Mouse (Mus musculus) C2C12 (cell line): ENCODE results near the gene Slc10a6. TPM values are rescaled to one million over a fixed set of nuclear protein-coding genes. Genes with fewer than 3 reads are reported as not detected.

ENCODE experiments used
- H3K27me3 ChIP-seq: one replicate; pipeline ENCODE4 v1.6.1; 2011; ENCODE audit not compliant: control insufficient read depth, insufficient read depth, insufficient read length
- H3K36me3 ChIP-seq: one replicate; pipeline ENCODE4 v1.6.1; 2011; ENCODE audit not compliant: control insufficient read depth, insufficient read depth
- H3K4me3 ChIP-seq: one replicate; pipeline ENCODE4 v1.5.1; 2011; ENCODE audit warnings: mild to moderate bottlenecking, control low read depth; ENCODE audit not compliant: poor library complexity, insufficient read depth, severe bottlenecking
- H3K79me2 ChIP-seq: one replicate; pipeline ENCODE4 v1.6.1; 2011; ENCODE audit not compliant: control insufficient read depth, insufficient read depth
- H3K79me3 ChIP-seq: one replicate; pipeline ENCODE4 v1.6.1; 2011; ENCODE audit warnings: low read depth, control low read depth
- H3ac ChIP-seq: one replicate; pipeline ENCODE3; 2011; ENCODE audit warnings: low read depth; ENCODE audit not compliant: control insufficient read depth, insufficient read length
- CEBPB ChIP-seq: IDR thresholded peaks from one replicate; pipeline ENCODE4 v1.6.1; 2011; ENCODE audit warnings: low read depth, mild to moderate bottlenecking, control low read depth, moderate library complexity
- CTCF ChIP-seq: IDR thresholded peaks from one replicate; pipeline ENCODE4 v1.5.1; 2011; ENCODE audit not compliant: control insufficient read depth, insufficient read depth, insufficient read length
- FOSL1 ChIP-seq: IDR thresholded peaks from one replicate; pipeline ENCODE4 v1.8.0; 2011; ENCODE audit warnings: mild to moderate bottlenecking, low read length; ENCODE audit not compliant: poor library complexity, insufficient read depth, severe bottlenecking
- MAX ChIP-seq: IDR thresholded peaks from one replicate; pipeline ENCODE4 v1.6.1; 2011; ENCODE audit warnings: mild to moderate bottlenecking, control low read depth
- MYOD1 ChIP-seq: IDR thresholded peaks from one replicate; pipeline ENCODE4 v1.6.1; 2011; ENCODE audit warnings: low read depth; ENCODE audit not compliant: control insufficient read depth, insufficient read length
- MYOG ChIP-seq: IDR thresholded peaks from one replicate; pipeline ENCODE4 v1.6.1; 2011; ENCODE audit not compliant: control insufficient read depth, insufficient read length; ENCODE audit errors: extremely low read depth
- USF1 ChIP-seq: IDR thresholded peaks from one replicate; pipeline ENCODE4 v1.6.1; 2011; ENCODE audit warnings: low read depth, mild to moderate bottlenecking, control low read depth, moderate library complexity
- polyA plus RNA-seq: library from polyadenylated mRNA; unstranded; fragments of >200 nt; fragmentation: generic; extraction: Trizol; gene quantifications from one replicate; pipeline ENCODE4 v1.2.1, GENCODE M21; 2012; ENCODE audit warnings: missing spikeins

The Slc10a6 gene
- polyA plus RNA-seq, 1 experiment: 0.02 TPM

DNA sequence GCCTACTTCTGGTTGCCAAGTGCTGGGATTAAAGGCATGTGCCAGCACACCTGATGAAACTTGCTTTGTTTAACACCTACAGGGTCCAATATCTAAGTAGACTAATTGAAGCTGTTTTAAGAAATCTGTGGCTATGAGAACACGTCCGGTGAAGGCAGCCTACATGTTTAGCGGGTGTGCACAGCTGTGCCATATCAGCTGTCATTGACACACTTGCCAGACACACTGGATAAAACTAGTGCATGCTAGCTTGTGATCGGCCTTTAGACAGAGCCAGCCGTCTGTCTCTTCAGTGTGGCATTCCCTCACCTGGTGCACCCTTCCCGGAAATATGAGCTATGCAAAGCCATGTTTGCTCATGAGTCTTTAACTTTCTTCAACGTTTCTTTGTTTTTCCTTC lies 37.4 kb downstream of the Slc10a6 start:
- TF ChIP-seq CEBPB (no peak), MYOG (no peak), CTCF (no peak), MYOD1 (no peak), FOSL1 (no peak)
- Histone ChIP-seq H3K36me3 (no peaks in the 10 kb centered on the region), H3K79me2 (no peaks in the 10 kb centered on the region)

GRCm38 (mm10) chr5:103587219-103587618 lies 42.0 kb downstream of the Slc10a6 start:
- no peak overlapping the region for H3ac ChIP-seq
- H3K79me3 ChIP-seq: no peaks in the 10 kb centered on the region
- no peaks in the 10 kb centered on the region for H3K36me3 ChIP-seq
- H3K79me2 ChIP-seq: no peaks in the 10 kb centered on the region
- no peaks in the 10 kb centered on the region for H3K27me3 ChIP-seq
- TF ChIP-seq MAX (no peak), USF1 (no peak), CTCF (no peak), MYOG (no peak), FOSL1 (no peak), MYOD1 (no peak), CEBPB (no peak)
- H3K4me3 ChIP-seq: no peak overlapping the region

More for the DNA sequence above, 37.4 kb downstream of the Slc10a6 start:
- Histone ChIP-seq H3K27me3 (no peaks in the 10 kb centered on the region), H3ac (no peak overlapping the region), H3K79me3 (no peaks in the 10 kb centered on the region), H3K4me3 (no peak overlapping the region)

DNA sequence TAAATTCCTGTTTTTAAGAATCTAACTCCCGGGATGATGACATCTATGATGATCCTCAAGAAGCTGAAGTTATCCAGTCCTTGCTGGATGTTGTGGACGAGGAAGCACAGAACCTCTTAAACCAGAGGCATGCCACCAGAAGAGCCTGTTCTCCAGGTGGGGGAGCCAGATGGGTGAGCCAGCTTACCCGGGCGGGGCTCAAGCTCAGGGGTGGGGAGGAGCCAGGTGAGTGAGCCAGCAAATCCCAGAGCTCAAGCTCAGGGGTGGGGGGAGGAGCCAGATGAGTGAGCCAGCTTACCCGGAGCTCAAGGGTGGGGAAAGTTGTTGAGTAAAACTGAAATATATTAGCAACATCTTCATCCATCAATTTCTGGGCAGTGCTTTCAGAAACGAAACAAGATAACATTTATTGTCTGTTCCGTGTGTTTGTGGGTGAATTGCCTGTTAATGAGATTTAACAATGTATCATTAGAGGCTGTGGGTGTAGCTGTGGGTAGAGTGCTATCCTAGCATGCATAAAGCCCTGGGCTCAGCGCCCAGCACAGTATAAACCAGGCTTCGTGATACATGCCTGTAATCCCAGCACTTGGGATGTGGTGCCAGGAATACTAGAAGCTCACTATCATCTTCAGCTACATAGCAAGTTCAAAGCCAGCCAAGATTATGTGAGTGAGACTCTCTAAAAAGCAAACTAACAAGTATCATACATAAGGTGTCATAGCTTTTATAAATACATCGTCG lies 49.4 kb downstream of the Slc10a6 start:
- Histone ChIP-seq H3K27me3 (no peaks in the 10 kb centered on the region), H3K79me2 (no peaks in the 10 kb centered on the region), H3K36me3 (no peaks in the 10 kb centered on the region), H3K4me3 (no peak overlapping the region), H3K79me3 (no peaks in the 10 kb centered on the region), H3ac (no peak overlapping the region)
- TF ChIP-seq MYOG (no peak), FOSL1 (no peak), MYOD1 (no peak), MAX (no peak), CTCF (no peak), CEBPB (no peak), USF1 (no peak)

DNA sequence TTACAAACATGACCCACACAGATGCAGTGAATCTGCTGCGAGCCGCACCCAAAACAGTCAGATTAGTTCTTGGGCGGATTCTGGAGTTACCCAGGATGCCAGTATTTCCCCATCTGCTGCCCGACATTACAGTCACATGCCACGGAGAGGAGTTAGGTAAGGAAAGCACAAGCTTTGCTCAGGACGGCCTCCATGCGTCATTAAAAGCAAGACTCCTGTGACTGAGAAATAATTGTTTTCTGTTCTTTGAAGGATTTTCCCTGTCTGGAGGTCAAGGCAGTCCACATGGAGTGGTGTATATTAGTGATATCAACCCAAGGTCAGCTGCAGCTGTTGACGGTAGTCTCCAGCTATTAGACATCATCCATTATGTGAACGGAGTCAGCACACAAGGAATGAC lies 59.8 kb downstream of the Slc10a6 start:
- Histone ChIP-seq H3ac (no peak overlapping the region), H3K36me3 (no peaks in the 10 kb centered on the region), H3K27me3 (no peaks in the 10 kb centered on the region), H3K79me3 (no peaks in the 10 kb centered on the region), H3K79me2 (no peaks in the 10 kb centered on the region), H3K4me3 (no peak overlapping the region)
- TF ChIP-seq USF1: no peak
- TF ChIP-seq MAX: no peak
- no peak for TF ChIP-seq CTCF
- TF ChIP-seq MYOG: no peak
- TF ChIP-seq FOSL1: no peak
- TF ChIP-seq CEBPB: no peak
- TF ChIP-seq MYOD1: no peak

DNA sequence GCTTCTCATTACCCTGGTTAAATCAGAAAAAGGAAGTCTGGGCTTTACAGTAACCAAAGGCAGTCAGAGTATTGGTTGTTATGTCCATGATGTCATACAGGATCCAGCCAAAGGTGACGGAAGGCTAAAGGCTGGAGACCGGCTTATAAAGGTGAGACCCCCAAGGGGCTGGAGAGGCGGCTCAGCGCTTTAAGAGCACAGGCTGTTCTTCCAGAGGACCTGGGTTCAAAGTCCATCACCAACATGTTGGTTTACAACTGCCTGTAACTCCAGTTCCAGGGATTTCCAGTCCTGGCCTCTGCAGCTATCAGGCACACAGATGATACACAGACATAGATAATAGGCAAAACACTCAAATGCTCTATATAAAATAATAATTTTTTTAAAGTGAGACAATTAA lies 61.2 kb downstream of the Slc10a6 start:
- Histone ChIP-seq H3K4me3 (no peak overlapping the region), H3K79me3 (no peaks in the 10 kb centered on the region), H3K79me2 (no peaks in the 10 kb centered on the region), H3K36me3 (no peaks in the 10 kb centered on the region), H3K27me3 (no peaks in the 10 kb centered on the region), H3ac (no peak overlapping the region)
- TF ChIP-seq USF1: no peak
- no peak for TF ChIP-seq MYOG
- no peak for TF ChIP-seq CTCF
- no peak for TF ChIP-seq FOSL1
- no peak for TF ChIP-seq MYOD1
- TF ChIP-seq CEBPB: no peak
- TF ChIP-seq MAX: no peak

DNA sequence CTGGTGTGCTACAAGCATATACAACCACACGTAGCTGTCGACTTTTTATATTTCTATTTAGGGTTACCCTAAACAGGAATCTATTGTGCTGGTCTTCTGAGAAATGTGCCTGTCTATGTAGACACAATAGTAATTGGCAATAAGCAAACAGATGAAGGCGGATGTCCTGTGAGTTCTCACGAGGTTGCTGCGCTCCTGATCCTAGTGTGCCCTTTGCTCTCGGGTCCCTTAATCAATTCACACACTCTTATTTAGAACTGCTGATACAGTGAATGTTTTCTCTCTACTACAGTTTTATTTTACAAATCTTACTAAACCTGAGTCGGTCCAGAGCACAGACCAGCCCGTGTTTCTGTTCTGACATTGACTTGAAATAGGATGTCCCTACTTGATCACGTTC lies 68.7 kb downstream of the Slc10a6 start:
- no peak for TF ChIP-seq CTCF
- no peak for TF ChIP-seq MYOD1
- no peak for TF ChIP-seq USF1
- no peak for TF ChIP-seq MAX
- TF ChIP-seq MYOG: no peak
- TF ChIP-seq FOSL1: no peak
- no peak for TF ChIP-seq CEBPB
- Histone ChIP-seq H3K4me3 (no peak overlapping the region), H3K79me3 (no peaks in the 10 kb centered on the region), H3K79me2 (no peaks in the 10 kb centered on the region), H3ac (no peak overlapping the region), H3K27me3 (no peaks in the 10 kb centered on the region), H3K36me3 (peaks cover 3% of the 10 kb centered on the region)

Other genes starting within 250 kb of the Slc10a6 start
- gene Ptpn13, start 204.2 kb downstream of the Slc10a6 start, polyA plus RNA-seq: 1.8 TPM
- not detected for gene 1700016H13Rik, start 26.6 kb upstream of the Slc10a6 start, polyA plus RNA-seq
- 10.0 TPM for gene Aff1, start 63.0 kb upstream of the Slc10a6 start, polyA plus RNA-seq